Mouse (Mus musculus) bone marrow macrophage, adult 2 months (primary cell): Measurements from ENCODE around the gene Gpx2. TPM values are rescaled to one million over a fixed set of nuclear protein-coding genes. Genes with fewer than 3 reads are reported as not detected.

ENCODE experiments used
- H3K27ac ChIP-seq: 2 replicates; pipeline ENCODE4 v1.5.1; 2012; ENCODE audit warnings: low read depth, low read length; ENCODE audit not compliant: insufficient read depth
- H3K4me1 ChIP-seq: 2 replicates; pipeline ENCODE4 v1.6.1; 2012; ENCODE audit warnings: low read length; ENCODE audit not compliant: control insufficient read depth, insufficient read depth
- H3K4me3 ChIP-seq: 2 replicates; pipeline ENCODE4 v1.5.1; 2012; ENCODE audit warnings: mild to moderate bottlenecking, low read length, moderate library complexity; ENCODE audit not compliant: insufficient read depth
- CTCF ChIP-seq: IDR thresholded peaks from 2 replicates; pipeline ENCODE4 v1.5.1; 2012; ENCODE audit warnings: low read depth, mild to moderate bottlenecking, low read length, moderate library complexity
- POLR2A ChIP-seq: IDR thresholded peaks from 2 replicates; pipeline ENCODE4 v1.6.1; 2012; ENCODE audit warnings: mild to moderate bottlenecking, low read depth, low read length, borderline replicate concordance
- polyA plus RNA-seq: library from polyadenylated mRNA; stranded (reverse); fragments of >200 nt; gene quantifications from 2 replicates; pipeline ENCODE4 v1.2.4, GENCODE M21; 2012; ENCODE audit not compliant: missing spikeins, insufficient read depth, insufficient read length

Gene Gpx2
- polyA plus RNA-seq, result not detected in 2 replicates

GRCm38 (mm10) chr12:76795350-76795749 is at the start of gene Gpx2:
Gene Gpx2, minus strand, starts transcription at chr12:76795554.
- Histone ChIP-seq H3K4me1 (no peaks in the 10 kb centered on the region), H3K27ac (no peak within 1 kb of the TSS), H3K4me3 (no peak within 1 kb of the TSS)
- no peak for TF ChIP-seq CTCF
- TF ChIP-seq POLR2A, result no peak

DNA sequence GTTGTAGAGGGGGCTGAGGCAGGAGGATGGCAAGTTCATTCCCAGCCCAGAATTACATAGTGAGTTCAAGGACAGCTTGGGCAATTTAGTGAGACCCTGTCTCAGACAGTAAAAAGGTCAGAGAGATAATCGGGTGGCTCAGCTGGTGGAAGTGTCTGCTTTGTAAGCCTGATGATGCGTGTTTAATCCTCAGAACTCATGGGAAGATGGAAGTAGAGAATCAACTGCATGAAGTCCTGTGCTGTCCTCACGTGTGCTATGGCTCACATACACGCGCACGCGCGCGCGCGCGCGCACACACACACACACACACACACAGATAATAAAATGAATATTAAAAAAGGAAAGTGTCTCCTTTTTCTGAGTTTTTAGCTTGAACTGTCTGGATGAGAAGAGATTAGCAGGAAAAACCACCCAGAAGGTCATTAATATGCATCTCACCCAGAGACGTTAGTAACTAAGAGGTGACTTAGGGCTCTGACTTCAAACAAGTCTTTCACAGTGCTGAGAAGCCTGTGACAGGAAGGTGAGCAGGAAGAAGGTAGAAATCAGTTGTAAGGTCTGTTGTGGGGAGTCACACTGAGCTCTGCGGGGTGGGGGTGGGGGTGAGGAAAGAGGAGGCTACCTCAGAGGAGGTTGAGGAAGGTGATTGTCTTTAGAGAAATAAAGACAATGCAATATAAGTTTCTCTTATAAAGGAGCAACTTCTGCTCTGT is 49.1 kb upstream of the Gpx2 start:
- TF ChIP-seq CTCF, result no peak
- no peak for TF ChIP-seq POLR2A
- no peaks in the 10 kb centered on the region for H3K4me1 ChIP-seq
- H3K27ac ChIP-seq, result no peak overlapping the region

DNA sequence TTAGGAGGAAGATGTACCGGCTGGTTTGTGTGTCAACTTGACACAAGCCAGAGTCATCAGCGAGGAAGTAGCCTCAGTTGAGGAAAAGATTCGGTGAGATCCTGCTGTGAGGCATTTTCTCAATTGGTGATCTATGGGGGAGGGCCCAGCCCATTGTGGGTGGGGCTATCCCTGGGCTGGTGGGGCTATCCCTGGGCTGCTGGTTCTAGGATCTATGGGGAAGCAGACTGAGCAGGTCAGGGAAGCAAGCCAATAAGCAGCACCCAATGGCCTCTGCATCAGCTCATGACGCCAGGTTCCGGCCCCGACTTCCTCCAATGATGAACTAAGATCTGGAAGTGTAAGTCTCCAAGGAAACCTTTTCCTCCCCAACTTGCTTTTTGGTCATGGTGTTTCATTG is 44.7 kb upstream of the Gpx2 start:
- Histone ChIP-seq H3K4me1 (peaks cover 6% of the 10 kb centered on the region), H3K27ac (no peak overlapping the region), H3K4me3 (no peak overlapping the region)
- TF ChIP-seq POLR2A (no peak), CTCF (no peak)

More for the DNA sequence above, 49.1 kb upstream of the Gpx2 start:
- H3K4me3 ChIP-seq, result no peak overlapping the region

- Histone ChIP-seq H3K4me1 (peaks cover 6% of the 10 kb centered on the region), H3K27ac (no peak overlapping the region), H3K4me3 (no peak overlapping the region)
- TF ChIP-seq POLR2A (no peak), CTCF (no peak)
Observed at GRCm38 (mm10) chr12:76839298-76839697, 43.9 kb upstream of the Gpx2 start.

GRCm38 (mm10) chr12:76837844-76838650 is 42.7 kb upstream of the Gpx2 start:
- H3K27ac ChIP-seq, result peak overlapping the region; percentile 23; the same call in 1 of the 2 replicates
- TF ChIP-seq CTCF (no peak), POLR2A (no peak)
- H3K4me1 ChIP-seq, result peaks cover 6% of the 10 kb centered on the region
- peak overlapping the region; percentile 89 for H3K4me3 ChIP-seq

GRCm38 (mm10) chr12:76837101-76837843 is 41.9 kb upstream of the Gpx2 start:
- Histone ChIP-seq H3K4me1 (peaks cover 6% of the 10 kb centered on the region), H3K27ac (peak overlapping the region; percentile 36; the same call in 1 of the 2 replicates), H3K4me3 (peak overlapping the region; percentile 89)
- TF ChIP-seq POLR2A, result no peak
- TF ChIP-seq CTCF, result peak; percentile 79

GRCm38 (mm10) chr12:76832704-76833103 is 37.4 kb upstream of the Gpx2 start:
- TF ChIP-seq POLR2A (no peak), CTCF (peak; percentile 38; the same call in 1 of the 2 replicates)
- no peaks in the 10 kb centered on the region for H3K4me1 ChIP-seq
- no peak overlapping the region for H3K4me3 ChIP-seq
- H3K27ac ChIP-seq, result no peak overlapping the region

DNA sequence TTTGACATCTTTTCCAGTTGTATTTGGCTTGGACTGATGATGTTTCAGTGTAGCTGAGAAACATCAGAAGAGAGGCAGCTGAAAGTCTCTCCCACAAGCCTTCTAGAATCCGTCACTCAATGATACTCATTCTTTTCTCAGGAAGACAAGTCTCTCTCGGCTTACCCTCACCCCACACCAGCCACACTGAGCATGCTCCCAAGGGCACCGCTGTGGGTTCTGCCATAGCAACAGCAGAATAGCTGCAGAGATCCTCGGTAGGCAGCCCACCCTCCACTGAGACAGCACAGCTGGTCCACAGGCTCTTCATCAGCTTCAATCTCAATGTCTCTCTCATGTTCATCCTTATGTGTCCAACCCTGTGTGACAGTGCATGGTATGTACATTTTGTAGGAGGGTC is 29.9 kb upstream of the Gpx2 start:
- Histone ChIP-seq H3K4me1 (no peaks in the 10 kb centered on the region), H3K4me3 (no peak overlapping the region), H3K27ac (no peak overlapping the region)
- TF ChIP-seq CTCF, result no peak
- no peak for TF ChIP-seq POLR2A

DNA sequence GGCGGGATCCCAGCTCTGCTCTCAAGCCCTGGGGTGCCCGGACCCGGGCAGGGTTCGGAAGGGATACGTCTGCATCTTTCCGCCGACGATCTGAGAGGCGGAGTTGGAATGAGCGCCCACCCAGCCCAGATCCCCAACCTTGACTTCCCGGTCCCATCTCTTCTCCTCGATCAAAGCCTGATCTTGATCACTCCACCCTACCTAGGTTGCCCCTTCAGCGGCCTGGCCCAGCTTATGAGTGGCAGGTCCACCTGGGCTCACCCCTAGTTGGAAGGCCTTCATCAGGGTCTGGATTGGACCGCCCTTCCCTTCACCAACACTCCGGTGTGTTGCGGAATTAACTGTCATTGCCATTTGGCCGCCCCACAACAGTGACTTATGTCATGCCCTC is 27.3 kb upstream of the Gpx2 start, which contains the start of gene Rab15:
Rab15 (minus strand) TSS at position 258 of the 391 bp plus-strand sequence.
- TF ChIP-seq POLR2A (no peak), CTCF (no peak)
- Histone ChIP-seq H3K4me1 (peaks cover 3% of the 10 kb centered on the region; the same call in 1 of the 2 replicates), H3K4me3 (peak within 1 kb of the TSS; percentile 56), H3K27ac (no peak within 1 kb of the TSS)
